Mouse (Mus musculus) forebrain, embryonic 14.5 days (tissue): ENCODE measurements around the gene Bcl2. TPM values are rescaled to one million over a fixed set of nuclear protein-coding genes. Genes with fewer than 3 reads are reported as not detected.

Source experiments
- ATAC-seq: fragments of 200-750 bp; cut with Nextera tagmentation; 2 replicates; pipeline ENCODE4 v1.8.0; 2017; ENCODE audit warnings: mild to moderate bottlenecking, moderate library complexity
- DNase-seq: peaks from one replicate; pipeline ENCODE4 v3.0.0-alpha.2; 2015; ENCODE audit warnings: low spot score
- H3K27ac ChIP-seq: fragments of 300-500 bp; sonication (generic); 2 replicates; pipeline ENCODE4 v1.5.1; 2014; ENCODE audit warnings: low read depth, mild to moderate bottlenecking, control low read depth, low read length, moderate library complexity
- H3K27me3 ChIP-seq: fragments of 300-500 bp; sonication (generic); replicated peaks from 2 replicates; pipeline ENCODE4 v1.6.1; 2014; ENCODE audit warnings: low read length, control low read depth, mixed read lengths; ENCODE audit not compliant: control insufficient read depth, insufficient read depth
- H3K36me3 ChIP-seq: fragments of 300-500 bp; sonication (generic); 2 replicates; pipeline ENCODE4 v1.6.1; 2014; ENCODE audit warnings: low read length, control low read depth; ENCODE audit not compliant: control insufficient read depth, insufficient read depth
- H3K4me1 ChIP-seq: fragments of 300-500 bp; sonication (generic); 2 replicates; pipeline ENCODE4 v1.6.1; 2014; ENCODE audit warnings: antibody characterized with exemption, low read length, control low read depth; ENCODE audit not compliant: control insufficient read depth, insufficient read depth
- H3K4me2 ChIP-seq: fragments of 300-500 bp; sonication (generic); 2 replicates; pipeline ENCODE4 v1.6.1; 2014; ENCODE audit warnings: mild to moderate bottlenecking, control low read depth, low read length
- H3K4me3 ChIP-seq: fragments of 300-500 bp; sonication (generic); 2 replicates; pipeline ENCODE4 v1.5.1; 2014; ENCODE audit warnings: low read depth, low read length, control low read depth
- H3K9ac ChIP-seq: fragments of 300-500 bp; sonication (generic); 2 replicates; pipeline ENCODE4 v1.6.1; 2014; ENCODE audit warnings: mild to moderate bottlenecking, low read length, control low read depth, moderate library complexity
- H3K9me3 ChIP-seq: fragments of 300-500 bp; sonication (generic); replicated peaks from 2 replicates; pipeline ENCODE4 v1.6.1; 2016; ENCODE audit warnings: low read length, control low read depth, mixed read lengths; ENCODE audit not compliant: control insufficient read depth
- WGBS: fragments of 180-500 bp; shearing (Covaris S2); extraction: QIAGEN DNeasy Blood & Tissue Kit; methylation state at CpG from one replicate; pipeline ENCODE4 v1.1.7; 2014; 5-methylcytosine and 5-hydroxymethylcytosine counted together
- polyA plus RNA-seq: library from polyadenylated mRNA; unstranded; fragments of >200 nt; fragmentation: Nextera tagmentation; extraction: Ambion mirVana; gene quantifications from 2 replicates; pipeline ENCODE4 v1.2.1, GENCODE M21; 2014

Gene Bcl2
- polyA plus RNA-seq, 1 experiment from 2014 or later, result 5.3 TPM

DNA sequence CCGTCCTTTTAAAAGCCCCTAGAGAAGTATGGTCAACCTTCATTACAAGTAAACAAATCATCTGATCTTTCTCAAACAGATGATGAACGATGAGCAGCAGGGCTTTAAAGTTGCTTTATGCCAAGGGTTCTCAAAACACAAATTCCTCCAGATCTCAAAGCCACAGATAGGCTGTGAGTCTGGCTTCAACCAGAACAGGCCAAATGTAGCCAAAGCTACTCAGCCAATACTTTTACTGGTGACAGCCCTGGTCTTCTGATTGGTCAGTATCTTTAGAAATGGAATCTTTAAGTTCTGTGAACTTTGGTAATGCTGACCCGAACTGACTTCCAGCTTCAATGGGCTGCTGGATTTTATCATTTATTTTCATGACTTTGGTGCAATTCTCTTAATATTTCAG, 10.9 kb downstream of the Bcl2 start:
- DNase-seq (no peak), ATAC-seq (peak; percentile 50)
- Histone ChIP-seq H3K9ac (no peak overlapping the region), H3K4me1 (peaks cover 26% of the 10 kb centered on the region), H3K4me3 (no peak overlapping the region), H3K27me3 (no peaks in the 10 kb centered on the region), H3K36me3 (no peaks in the 10 kb centered on the region), H3K4me2 (no peak overlapping the region), H3K9me3 (no peaks in the 10 kb centered on the region), H3K27ac (peak overlapping the region; percentile 17; the same call in 1 of the 2 replicates)
- 45% methylated on average over 3 of the region's 3 CpGs for WGBS

DNA sequence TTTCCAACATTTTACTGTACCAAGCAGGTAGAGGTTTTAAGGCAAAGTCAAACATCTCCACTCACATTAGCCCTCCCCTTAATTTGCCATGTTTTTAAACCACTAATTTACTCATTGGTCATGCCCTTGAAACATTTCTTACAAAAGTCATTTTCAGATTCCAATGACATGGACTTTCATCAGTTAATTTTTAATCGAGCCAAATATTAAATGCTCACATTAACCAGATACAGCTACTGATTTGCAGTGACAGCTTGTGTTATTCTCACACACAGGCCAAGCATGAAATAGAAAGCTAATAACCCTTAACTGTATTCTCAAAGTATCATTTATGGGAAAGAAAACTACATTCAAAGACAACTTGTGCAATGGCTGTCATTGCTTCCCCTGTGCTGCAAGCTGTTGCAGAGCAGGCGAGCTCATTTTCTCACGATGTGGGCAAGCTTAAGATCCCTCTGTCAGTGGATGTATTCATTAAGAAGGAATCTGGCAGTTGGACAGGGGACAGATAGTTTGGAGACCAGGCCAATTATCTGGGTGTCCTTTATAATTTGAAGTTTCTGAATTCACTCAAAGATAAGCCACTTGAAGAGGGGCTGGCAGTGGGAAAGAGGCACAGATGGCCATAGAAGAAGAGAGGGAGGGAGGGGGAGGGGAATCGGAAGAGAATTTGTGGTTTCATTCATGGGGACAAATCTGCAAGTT, 11.5 kb downstream of the Bcl2 start:
- Histone ChIP-seq H3K36me3 (no peaks in the 10 kb centered on the region), H3K27ac (no peak overlapping the region; the same call in 1 of the 2 replicates), H3K27me3 (no peaks in the 10 kb centered on the region), H3K9ac (no peak overlapping the region), H3K4me2 (no peak overlapping the region), H3K4me1 (peaks cover 21% of the 10 kb centered on the region), H3K4me3 (no peak overlapping the region), H3K9me3 (no peaks in the 10 kb centered on the region)
- peak; percentile 93 for DNase-seq
- ATAC-seq, result peak; percentile 90
- WGBS, result 16% methylated on average over 4 of the region's 4 CpGs

DNA sequence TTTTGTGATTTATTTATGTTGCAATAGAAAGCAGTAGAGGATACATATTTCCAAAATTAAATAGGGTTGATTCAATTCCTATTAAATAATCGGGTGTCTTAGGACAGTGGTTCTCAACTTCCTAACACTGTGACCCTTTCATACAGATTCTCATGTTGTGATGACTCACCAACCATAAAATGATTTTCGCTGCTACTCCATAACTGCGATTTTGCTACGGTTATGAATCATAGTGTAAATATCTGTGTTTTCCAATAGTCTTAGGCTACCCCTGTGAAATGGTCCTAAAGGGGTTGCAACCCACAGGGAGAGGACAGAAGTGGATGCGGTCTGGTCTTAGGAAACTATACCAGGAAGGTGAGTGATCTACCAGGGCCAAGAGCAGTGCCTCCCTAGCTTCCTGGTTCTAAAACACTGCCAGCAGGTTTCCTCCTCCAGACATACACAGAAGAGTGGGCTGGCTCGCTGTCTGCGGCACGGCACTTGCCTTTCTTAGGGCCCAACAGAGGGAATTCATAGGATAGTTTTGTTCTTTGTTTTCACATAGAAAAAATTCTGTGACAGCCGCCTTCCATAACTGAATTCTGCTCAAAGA, 13.5 kb downstream of the Bcl2 start:
- no peak overlapping the region for H3K9ac ChIP-seq
- no peak overlapping the region for H3K4me2 ChIP-seq
- DNase-seq (no peak), ATAC-seq (no peak)
- no peaks in the 10 kb centered on the region for H3K36me3 ChIP-seq
- WGBS, result 89% methylated on average over 9 of the region's 9 CpGs
- H3K27ac ChIP-seq, result no peak overlapping the region
- H3K9me3 ChIP-seq, result no peaks in the 10 kb centered on the region
- H3K4me3 ChIP-seq, result no peak overlapping the region
- peaks cover 21% of the 10 kb centered on the region for H3K4me1 ChIP-seq
- no peaks in the 10 kb centered on the region for H3K27me3 ChIP-seq

DNA sequence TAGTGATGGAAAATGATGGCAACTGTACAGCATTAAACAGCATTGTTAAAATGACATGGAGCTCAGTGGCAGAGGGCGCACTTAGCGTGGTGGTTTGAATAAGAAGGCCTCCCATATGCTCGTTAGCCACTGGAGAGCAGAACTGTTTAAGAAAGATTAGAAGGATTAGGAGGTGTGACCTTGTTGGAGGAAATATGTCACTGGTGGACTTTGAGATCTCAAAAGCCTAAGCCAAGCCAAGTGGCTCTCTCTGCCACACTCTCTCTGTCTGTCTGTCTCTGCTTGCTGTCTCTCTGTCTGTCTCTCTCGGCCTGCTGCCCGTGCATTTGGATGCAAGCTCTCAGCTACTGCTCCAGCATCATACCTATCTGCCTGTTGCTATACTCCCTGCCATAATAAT, 17.6 kb downstream of the Bcl2 start:
- no peak for ATAC-seq
- H3K27ac ChIP-seq, result no peak overlapping the region
- no peak overlapping the region for H3K4me3 ChIP-seq
- DNase-seq, result no peak
- H3K4me2 ChIP-seq, result no peak overlapping the region
- H3K36me3 ChIP-seq, result no peaks in the 10 kb centered on the region
- H3K9me3 ChIP-seq, result no peaks in the 10 kb centered on the region
- no peak overlapping the region for H3K9ac ChIP-seq
- H3K27me3 ChIP-seq, result no peaks in the 10 kb centered on the region
- 53% methylated on average over 5 of the region's 5 CpGs for WGBS
- peaks cover 7% of the 10 kb centered on the region; the same call in 1 of the 2 replicates for H3K4me1 ChIP-seq

DNA sequence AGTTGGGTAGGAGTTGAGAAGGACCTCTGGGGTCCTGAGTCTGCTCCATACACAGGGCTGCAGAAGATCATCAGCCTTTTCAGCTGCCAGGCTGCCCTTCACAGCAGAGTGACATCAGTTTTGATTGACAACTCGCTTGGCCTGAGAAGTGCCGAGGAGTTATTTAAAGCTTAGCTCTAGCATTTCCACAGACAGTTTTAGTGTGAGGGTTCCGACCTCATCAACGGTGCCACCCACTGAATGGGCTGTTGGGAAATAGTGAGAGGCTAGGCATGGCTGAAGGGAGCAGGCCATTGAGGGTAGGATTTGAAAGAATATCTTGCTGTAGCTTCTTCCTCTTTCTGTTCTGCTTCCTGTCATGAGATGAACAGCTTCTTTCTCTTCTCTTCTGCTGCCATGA, 18.4 kb downstream of the Bcl2 start:
- no peak for ATAC-seq
- H3K9me3 ChIP-seq, result no peaks in the 10 kb centered on the region
- no peaks in the 10 kb centered on the region for H3K27me3 ChIP-seq
- H3K36me3 ChIP-seq, result no peaks in the 10 kb centered on the region
- H3K4me3 ChIP-seq, result no peak overlapping the region
- no peak overlapping the region for H3K9ac ChIP-seq
- H3K4me2 ChIP-seq, result no peak overlapping the region
- no peaks in the 10 kb centered on the region for H3K4me1 ChIP-seq
- no peak overlapping the region for H3K27ac ChIP-seq
- WGBS, result 82% methylated on average over 4 of the region's 4 CpGs
- no peak for DNase-seq

DNA sequence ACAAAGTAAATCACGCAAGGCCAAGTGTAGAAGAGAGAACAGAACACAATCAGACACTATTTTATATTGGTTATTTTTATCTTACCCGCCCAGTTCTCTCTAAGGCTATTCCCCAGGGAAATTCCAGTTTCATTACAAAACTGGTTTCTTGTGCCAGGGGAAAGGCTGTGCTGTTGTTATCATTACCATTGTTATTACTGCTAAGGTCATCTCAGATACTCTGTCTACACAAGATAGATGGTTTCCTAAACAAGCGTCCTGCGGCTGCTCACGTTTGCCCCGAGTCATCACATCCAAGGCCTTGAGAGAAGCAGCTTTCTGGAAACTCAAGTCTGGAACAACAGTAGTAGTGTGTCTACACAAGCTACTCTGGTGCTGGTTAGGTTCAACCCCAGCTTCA, 19.8 kb downstream of the Bcl2 start:
- no peak overlapping the region for H3K4me2 ChIP-seq
- H3K27ac ChIP-seq, result no peak overlapping the region
- no peaks in the 10 kb centered on the region for H3K27me3 ChIP-seq
- H3K4me3 ChIP-seq, result no peak overlapping the region
- no peaks in the 10 kb centered on the region for H3K9me3 ChIP-seq
- 94% methylated on average over 6 of the region's 6 CpGs for WGBS
- no peak for ATAC-seq
- H3K9ac ChIP-seq, result no peak overlapping the region
- H3K36me3 ChIP-seq, result no peaks in the 10 kb centered on the region
- DNase-seq, result no peak
- no peaks in the 10 kb centered on the region for H3K4me1 ChIP-seq

DNA sequence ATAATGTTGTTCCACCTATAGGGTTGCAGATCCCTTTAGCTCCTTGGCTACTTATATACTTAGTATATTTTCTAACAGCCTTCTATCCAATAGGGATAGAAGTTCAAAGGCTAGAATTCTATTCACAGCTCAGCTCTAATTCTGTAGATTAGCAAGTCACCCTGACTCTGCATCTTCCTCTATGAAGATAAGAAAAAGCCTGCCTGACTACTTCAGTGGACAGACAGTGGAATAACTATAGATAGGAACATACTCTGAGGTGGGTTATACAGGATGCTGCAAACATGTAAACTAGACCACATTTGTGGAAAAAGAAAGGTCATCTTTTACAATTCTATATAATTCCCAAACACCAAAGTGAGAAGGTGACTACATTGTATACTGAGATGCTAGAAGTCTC, 21.5 kb downstream of the Bcl2 start:
- no peaks in the 10 kb centered on the region for H3K9me3 ChIP-seq
- no peak overlapping the region for H3K4me3 ChIP-seq
- no peaks in the 10 kb centered on the region for H3K27me3 ChIP-seq
- DNase-seq (no peak), ATAC-seq (no peak)
- H3K9ac ChIP-seq, result no peak overlapping the region
- no peak overlapping the region for H3K4me2 ChIP-seq
- H3K4me1 ChIP-seq, result no peaks in the 10 kb centered on the region
- no peak overlapping the region for H3K27ac ChIP-seq
- no peaks in the 10 kb centered on the region for H3K36me3 ChIP-seq

DNA sequence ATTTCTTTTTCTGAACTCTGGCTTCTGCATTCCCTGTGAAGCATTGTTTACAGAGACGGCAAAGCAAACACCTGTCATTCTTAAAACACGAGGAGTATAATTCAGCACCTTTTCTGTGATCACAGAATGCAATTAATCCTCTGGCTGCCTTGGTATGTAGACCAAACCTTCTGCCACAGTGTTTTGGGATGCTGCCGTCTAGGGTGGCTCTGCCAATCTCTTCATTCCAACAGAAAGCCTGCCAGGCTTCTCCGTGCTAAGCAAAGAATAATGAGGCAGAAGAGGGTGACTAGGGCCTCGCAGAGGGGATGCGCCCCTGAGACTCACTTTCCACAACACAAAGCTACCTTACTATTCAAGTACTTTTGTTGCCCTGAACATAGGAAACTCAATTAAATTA, 23.2 kb downstream of the Bcl2 start:
- ATAC-seq (peak; percentile 85; the same call in 1 of the 2 replicates), DNase-seq (peak; percentile 77)
- no peaks in the 10 kb centered on the region for H3K36me3 ChIP-seq

DNA sequence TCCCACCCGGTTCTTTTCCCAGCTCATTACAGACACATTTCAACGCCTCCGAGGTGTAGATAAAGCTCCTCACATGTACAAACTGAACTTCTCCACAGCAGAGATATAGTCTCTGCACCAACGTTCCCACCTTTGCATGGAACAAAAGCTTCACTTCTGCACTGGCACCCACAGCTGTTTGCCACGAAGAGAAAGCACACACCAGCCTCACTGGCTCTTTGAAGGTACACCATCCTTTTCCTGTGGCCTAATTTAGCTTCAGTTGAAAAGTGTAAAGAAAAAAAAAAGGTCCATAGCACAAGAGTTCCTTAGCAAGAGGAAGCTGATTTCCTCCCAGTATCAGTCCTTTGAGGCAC, 25.9 kb downstream of the Bcl2 start:
- H3K4me1 ChIP-seq, result no peaks in the 10 kb centered on the region
- H3K27ac ChIP-seq, result no peak overlapping the region
- H3K4me2 ChIP-seq, result no peak overlapping the region
- no peaks in the 10 kb centered on the region for H3K36me3 ChIP-seq
- no peak overlapping the region for H3K9ac ChIP-seq
- ATAC-seq (no peak), DNase-seq (no peak)
- no peaks in the 10 kb centered on the region for H3K27me3 ChIP-seq
- H3K9me3 ChIP-seq, result no peaks in the 10 kb centered on the region
- 83% methylated on average over 5 of the region's 5 CpGs for WGBS
- no peak overlapping the region for H3K4me3 ChIP-seq

More for the DNA sequence above, 23.2 kb downstream of the Bcl2 start:
- Histone ChIP-seq H3K4me2 (no peak overlapping the region), H3K4me1 (no peaks in the 10 kb centered on the region), H3K27ac (no peak overlapping the region), H3K9me3 (no peaks in the 10 kb centered on the region), H3K27me3 (no peaks in the 10 kb centered on the region), H3K4me3 (no peak overlapping the region), H3K9ac (no peak overlapping the region)
- 46% methylated on average over 6 of the region's 6 CpGs for WGBS
